Mouse (Mus musculus) c-Kit-positive CD71-positive TER-119-negative erythroid progenitor cells, embryonic 14.5 days (primary cell): ENCODE results near the gene Prkcb.
"Not testable (repeated sequence)": the region's sequence is repeated elsewhere in the genome, so short reads cannot be mapped to it uniquely, and the experiment has no call there.

Experiments used
- DNase-seq: peaks from one replicate; pipeline ENCODE4 v3.0.0-alpha.2; 2013; ENCODE audit warnings: low read depth

The Prkcb gene

DNA sequence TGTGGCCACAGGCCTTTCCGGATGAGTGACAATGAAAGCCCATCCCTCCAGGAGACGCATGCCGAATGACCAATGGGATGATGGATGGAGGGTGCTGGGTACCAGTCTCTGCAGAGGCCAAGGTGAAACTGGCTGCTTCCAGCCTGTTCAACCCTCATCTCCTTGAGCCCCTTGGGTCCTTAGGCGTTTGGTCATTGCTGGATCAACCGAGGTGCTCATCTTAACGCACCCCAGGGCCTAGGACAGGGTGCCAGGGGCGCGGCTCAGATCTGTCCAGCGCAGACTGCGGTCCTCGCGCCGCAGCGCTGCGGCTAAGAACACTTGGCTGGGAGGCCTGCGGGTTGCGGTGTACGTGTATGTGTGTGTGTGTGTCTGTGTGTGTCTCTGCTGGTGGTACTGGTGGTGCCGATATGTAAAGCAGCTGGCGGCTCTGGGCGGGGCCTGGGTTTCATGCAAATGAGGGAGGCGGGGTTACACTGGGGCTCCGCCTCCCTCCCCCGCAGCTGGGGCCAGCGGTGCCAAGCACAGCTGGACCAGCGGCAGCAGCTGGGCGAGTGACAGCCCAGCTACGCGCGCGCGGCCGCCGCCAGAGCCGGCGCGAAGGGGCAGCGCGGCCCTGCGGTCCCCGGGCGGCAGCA lies at the start of gene Prkcb:
Prkcb (plus strand) TSS at position 147 of the 638 bp plus-strand sequence.
- peak; percentile 32 for DNase-seq

GRCm38 (mm10) chr7:122238939-122239338 lies 49.6 kb upstream of the Prkcb start:
- no peak for DNase-seq

DNA sequence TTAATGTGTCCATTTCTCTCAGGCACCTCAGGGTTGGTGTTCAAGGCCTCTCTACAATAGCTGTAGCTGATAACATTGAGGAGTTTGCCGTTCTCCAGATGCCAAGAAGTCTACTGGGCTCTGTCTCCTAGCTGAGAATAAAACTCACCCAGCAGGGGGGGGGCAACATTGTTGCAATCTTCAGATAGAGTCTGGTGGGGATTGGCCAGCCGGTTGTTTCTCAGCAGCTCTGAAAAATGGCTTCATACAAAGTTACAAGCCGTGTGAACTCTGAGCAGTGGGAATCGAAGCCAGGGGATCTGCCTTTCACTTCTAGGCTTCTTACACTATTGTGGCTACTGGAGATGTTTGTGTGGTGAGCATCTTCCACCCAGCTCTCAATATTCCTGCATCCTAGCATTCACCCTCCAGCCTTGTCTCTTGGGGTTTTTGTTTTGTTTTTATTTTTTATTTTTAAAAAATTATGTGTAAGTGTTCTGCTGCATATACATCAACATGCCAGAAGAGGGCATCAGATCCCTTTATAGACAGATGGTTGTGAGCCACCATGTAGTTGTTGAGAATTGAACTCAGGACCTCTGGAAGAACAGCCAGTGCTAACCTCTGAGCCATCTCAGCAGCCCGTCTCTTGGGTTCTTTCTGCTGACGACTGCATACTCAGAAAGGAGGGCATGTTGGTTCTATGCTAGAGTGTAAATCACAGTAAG lies 48.0 kb upstream of the Prkcb start:
- no peak for DNase-seq

- DNase-seq: peak; percentile 20
Measured at GRCm38 (mm10) chr7:122242260-122242659, 46.3 kb upstream of the Prkcb start.

- not testable (repeated sequence) for DNase-seq
Measured at GRCm38 (mm10) chr7:122242744-122243143, 45.8 kb upstream of the Prkcb start.

DNA sequence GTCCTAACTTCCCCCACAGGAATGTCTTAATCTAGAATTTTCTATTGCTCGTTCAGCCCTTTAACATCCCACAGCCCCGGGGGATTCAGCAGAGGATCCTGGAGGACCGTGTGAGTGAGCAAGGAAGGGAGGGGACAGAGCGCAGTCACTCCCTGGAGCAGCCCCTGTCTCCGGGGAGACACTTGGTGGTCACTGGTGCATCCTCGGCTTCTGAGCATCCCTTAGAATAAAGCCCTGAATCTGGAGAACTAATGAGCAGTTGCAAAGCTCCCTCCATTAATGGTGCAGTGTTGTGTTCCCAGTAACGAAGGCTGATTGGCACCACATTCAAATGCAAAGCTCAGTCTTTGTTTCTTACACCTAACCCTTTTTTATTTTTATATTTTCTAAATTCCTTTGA lies 44.4 kb upstream of the Prkcb start:
- no peak for DNase-seq

- DNase-seq: no peak
Measured at GRCm38 (mm10) chr7:122244584-122244983, 44.0 kb upstream of the Prkcb start.

- DNase-seq: no peak
Measured at GRCm38 (mm10) chr7:122245976-122246375, 42.6 kb upstream of the Prkcb start.

GRCm38 (mm10) chr7:122247254-122247864 lies 41.2 kb upstream of the Prkcb start:
- DNase-seq: no peak

- DNase-seq: no peak
Measured at GRCm38 (mm10) chr7:122249321-122249821, 39.2 kb upstream of the Prkcb start.

DNA sequence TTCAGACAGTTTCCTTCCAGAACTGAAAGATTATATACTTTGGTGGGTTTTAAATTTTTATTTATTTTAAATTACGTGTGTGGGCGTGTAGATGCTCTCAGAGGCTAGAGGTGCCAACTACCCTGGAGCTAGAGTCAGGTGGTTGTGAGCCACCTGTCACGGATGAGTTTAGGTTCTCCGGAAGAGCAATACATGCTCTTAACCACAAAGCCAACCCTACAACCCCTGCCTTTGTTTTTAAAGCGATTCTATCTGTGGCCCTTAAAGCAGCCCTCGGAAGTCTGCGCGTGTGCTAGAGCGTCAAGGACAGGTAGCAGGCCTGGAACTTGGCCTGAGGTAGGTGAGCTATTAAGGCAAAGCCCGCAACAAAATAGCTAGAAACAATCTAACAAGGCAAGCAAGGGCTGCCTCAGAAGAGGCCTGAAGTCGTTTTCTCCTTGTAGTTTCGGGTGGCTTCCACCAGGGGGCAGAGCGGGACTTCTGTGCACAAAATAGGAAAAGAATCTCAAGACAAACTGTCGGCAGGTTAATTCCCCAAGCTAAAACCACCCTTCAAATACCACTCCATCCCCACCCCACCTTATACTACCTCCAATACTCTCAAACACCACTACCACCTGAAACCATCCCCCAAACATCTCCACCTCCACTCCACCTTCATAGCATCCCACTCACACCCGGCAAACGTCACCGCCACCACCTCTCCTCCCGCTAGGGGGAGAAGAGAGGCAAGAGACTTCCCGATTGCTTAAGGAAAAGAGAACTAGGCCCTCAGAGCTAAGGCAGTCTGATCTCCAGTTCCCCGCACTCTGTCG lies 37.1 kb upstream of the Prkcb start:
- peak; percentile 34 for DNase-seq

DNA sequence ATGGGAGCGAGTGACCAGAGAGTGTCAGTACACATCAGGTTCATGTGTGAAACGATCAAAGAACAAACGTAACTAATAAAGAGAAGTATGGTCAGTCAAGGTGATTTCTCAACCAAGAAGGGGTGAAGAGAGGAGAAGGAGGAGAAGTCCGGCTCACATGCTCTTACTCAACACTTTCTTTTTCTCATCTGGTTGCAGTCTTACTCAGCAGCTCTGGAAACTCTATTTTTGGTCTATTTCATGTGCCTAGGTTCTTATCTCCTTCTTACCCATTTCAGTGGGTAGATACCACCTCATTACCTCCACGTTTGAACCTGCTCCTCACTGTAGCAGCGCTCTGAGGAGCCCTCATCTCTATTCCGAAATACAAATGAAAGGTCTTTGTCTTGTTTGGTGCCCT lies 31.8 kb upstream of the Prkcb start:
- DNase-seq: no peak

DNA sequence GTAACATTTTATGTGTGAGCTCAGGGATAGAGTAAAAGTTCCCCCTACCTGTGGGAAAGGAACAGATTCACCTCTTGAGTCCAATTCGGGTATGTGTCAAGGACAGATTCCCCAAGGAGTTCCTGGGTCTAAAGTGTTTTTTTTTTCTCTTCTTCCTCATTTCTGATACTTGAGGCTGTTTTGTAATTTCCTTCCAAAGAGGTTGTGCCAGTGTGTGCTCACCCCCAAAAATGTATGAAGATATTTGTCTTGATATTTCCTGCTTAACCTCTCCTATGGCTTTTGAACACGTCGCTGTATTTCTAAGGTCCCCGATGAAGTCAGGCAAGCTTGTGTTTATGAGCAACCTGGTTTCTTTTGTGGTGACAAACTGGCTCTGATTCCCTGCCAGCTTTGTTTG lies 30.0 kb upstream of the Prkcb start:
- DNase-seq: no peak

GRCm38 (mm10) chr7:122260055-122260602 lies 28.4 kb upstream of the Prkcb start:
- no peak for DNase-seq

DNA sequence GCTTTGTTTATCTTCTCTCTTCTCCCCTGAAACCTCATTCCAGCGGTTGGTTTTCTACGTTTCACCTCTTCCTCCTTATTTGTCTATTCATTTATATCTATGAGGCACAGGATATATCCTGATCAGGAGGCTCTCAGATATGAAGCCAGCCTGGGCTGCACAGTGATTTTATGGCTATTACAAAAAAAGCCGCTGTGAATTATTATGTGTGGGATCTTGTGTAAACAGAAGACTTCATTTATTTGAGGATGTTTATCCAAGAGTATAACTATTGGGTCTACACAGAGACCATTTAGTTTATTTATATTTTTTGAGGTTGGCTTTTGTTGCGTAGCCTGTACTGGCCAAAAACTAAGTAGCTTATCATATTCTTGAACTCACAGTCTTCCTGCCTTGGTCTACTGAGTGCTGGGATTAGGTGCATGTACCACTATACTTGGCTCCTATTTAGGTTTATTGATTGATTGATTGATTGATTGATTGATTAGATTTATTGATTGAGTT lies 19.5 kb upstream of the Prkcb start:
- no peak for DNase-seq

DNA sequence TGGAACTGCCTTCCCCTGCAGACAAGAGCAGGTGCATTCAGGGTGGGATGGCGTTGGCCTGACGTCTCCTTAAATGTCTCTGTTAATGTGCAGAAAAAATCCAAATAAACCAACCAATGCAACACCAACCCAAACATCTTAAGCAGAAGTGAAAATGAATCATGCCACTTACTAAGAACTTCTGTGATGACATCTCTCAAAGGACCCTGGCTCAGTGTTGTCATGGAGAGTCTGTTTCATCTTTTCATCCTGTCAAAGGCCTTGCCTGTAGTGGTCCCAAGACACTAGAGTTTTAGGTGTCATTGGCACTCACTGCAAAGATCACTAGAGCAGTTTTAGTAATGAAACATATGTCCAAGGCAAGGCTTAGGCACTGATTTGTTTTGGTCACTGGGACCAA lies 16.2 kb upstream of the Prkcb start:
- DNase-seq: no peak

GRCm38 (mm10) chr7:122279580-122279979 lies 9.0 kb upstream of the Prkcb start:
- DNase-seq: no peak

DNA sequence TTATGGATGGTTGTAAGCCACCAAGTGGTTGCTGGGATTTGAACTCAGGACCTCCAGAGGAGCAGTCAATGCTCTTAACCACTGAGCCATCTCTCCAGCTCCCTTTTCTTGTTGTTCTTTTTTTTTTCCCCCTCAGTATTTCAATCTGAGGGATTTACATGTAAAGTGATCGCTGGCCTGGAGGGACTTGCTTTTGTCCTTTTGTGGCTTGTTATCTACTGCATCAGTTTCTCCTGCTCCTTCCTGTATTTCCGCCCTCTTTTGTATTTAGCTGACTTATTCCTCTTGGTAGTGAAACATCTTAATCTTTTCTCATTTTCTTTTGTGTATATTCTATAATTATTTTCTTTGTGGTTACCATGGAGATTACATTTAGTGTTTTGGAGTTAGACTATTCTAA lies 8.2 kb upstream of the Prkcb start:
- DNase-seq: no peak

- no peak for DNase-seq
Measured at GRCm38 (mm10) chr7:122282584-122282983, 6.0 kb upstream of the Prkcb start.

DNA sequence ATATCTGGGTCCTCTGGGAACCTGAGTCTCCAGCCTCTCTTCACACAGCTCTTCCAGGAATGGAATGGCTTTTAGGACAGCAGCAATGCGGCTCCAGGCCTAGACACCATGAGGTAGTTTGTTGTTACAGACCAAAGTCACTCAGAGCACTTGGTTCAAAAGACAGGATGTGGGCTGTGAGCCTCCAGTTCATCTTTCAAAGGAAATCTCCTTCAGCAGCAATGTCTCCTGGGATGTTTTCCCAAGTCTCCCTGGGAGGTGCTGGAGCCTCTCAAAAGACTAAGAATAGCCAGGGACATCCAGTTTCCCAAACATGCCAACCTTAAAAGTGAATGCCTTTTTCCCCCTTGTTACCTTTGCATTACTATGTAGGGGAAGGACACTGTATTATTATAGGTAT lies 1.3 kb upstream of the Prkcb start:
- no peak for DNase-seq

GRCm38 (mm10) chr7:122289243-122290111 lies 926 bp downstream of the Prkcb start:
- DNase-seq: no peak
